Mouse (Mus musculus) lung, embryonic 15.5 days (tissue): ENCODE data around the gene Wfdc12. TPM values are rescaled to one million over a fixed set of nuclear protein-coding genes. Genes with fewer than 3 reads are reported as not detected.
A peak's percentile ranks its signal among the peaks of the same experiment; 100 is the strongest.

ENCODE experiments used
- ATAC-seq: fragments of 200-750 bp; cut with Nextera tagmentation; 2 replicates; pipeline ENCODE4 v1.8.0; 2017; ENCODE audit warnings: moderate number of reproducible peaks, borderline replicate concordance; ENCODE audit not compliant: low FRiP score, low TSS enrichment; ENCODE audit errors: extremely low read depth
- H3K27ac ChIP-seq: fragments of 300-500 bp; sonication (generic); 2 replicates; pipeline ENCODE4 v1.5.1; 2015; ENCODE audit warnings: moderate library complexity, mild to moderate bottlenecking, inconsistent platforms
- H3K27me3 ChIP-seq: fragments of 300-500 bp; sonication (generic); 2 replicates; pipeline ENCODE4 v1.6.1; 2015; ENCODE audit warnings: inconsistent platforms
- H3K36me3 ChIP-seq: fragments of 300-500 bp; sonication (generic); 2 replicates; pipeline ENCODE4 v1.6.1; 2015; ENCODE audit warnings: inconsistent platforms
- H3K4me1 ChIP-seq: fragments of 300-500 bp; sonication (generic); 2 replicates; pipeline ENCODE4 v1.6.1; 2015; ENCODE audit warnings: inconsistent platforms
- H3K4me2 ChIP-seq: fragments of 300-500 bp; sonication (generic); 2 replicates; pipeline ENCODE4 v1.6.1; 2015; ENCODE audit warnings: inconsistent platforms, mild to moderate bottlenecking, moderate library complexity
- H3K4me3 ChIP-seq: fragments of 300-500 bp; sonication (generic); 2 replicates; pipeline ENCODE4 v1.5.1; 2015; ENCODE audit warnings: mild to moderate bottlenecking, inconsistent platforms
- H3K9ac ChIP-seq: fragments of 300-500 bp; sonication (generic); 2 replicates; pipeline ENCODE4 v1.6.1; 2015; ENCODE audit warnings: inconsistent platforms
- H3K9me3 ChIP-seq: fragments of 300-500 bp; sonication (generic); 2 replicates; pipeline ENCODE4 v1.6.1; 2016; ENCODE audit warnings: inconsistent platforms
- WGBS: fragments of 180-500 bp; shearing (Covaris S2); methylation state at CpG from one replicate; pipeline ENCODE4 v1.1.7; 2015; 5-methylcytosine and 5-hydroxymethylcytosine counted together
- polyA plus RNA-seq: library from polyadenylated mRNA; unstranded; fragments of >200 nt; fragmentation: Nextera tagmentation; extraction: Ambion mirVana; gene quantifications from 2 replicates; pipeline ENCODE4 v1.2.1, GENCODE M21; 2015

The Wfdc12 gene
- polyA plus RNA-seq, 1 experiment from 2014 or later = not detected

GRCm38 (mm10) chr2:164150086-164150760 lies 40.2 kb downstream of the Wfdc12 start:
- Histone ChIP-seq H3K4me1 (no peaks in the 10 kb centered on the region), H3K36me3 (peaks cover 29% of the 10 kb centered on the region), H3K27me3 (no peaks in the 10 kb centered on the region), H3K4me2 (no peak overlapping the region), H3K4me3 (no peak overlapping the region), H3K27ac (no peak overlapping the region), H3K9ac (no peak overlapping the region), H3K9me3 (no peaks in the 10 kb centered on the region)
- ATAC-seq = no peak
- 42% methylated on average over 14 of the region's 14 CpGs for WGBS

DNA sequence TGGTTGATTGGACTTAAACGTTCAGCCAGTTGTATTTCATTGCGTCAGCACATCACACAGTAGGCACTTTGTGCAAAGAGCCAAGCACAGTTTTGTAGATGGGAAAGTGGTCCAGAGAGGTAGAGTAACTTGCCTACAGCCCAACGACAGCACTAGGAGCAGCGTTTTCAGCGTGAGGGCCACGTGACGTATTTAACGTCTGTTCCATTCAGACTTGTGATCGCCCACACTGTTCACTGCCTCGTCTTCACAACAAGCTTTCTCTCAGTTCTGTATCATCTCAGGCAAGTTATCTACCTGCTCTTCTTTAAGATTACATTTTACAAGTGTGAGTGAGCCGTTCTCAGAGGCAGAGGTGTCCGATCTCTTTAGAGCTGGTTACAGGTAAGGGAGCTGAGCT lies 43.9 kb downstream of the Wfdc12 start:
- H3K9ac ChIP-seq = no peak overlapping the region
- no peak for ATAC-seq
- H3K4me2 ChIP-seq = no peak overlapping the region
- H3K4me1 ChIP-seq = 0 out of 2 replicates have a peak, but pooled peaks cover 3% of the 10 kb centered on the region
- H3K36me3 ChIP-seq = peaks cover under 1% of the 10 kb centered on the region; the same call in 1 of the 2 replicates
- no peaks in the 10 kb centered on the region for H3K27me3 ChIP-seq
- 92% methylated on average over 12 of the region's 12 CpGs for WGBS
- no peak overlapping the region for H3K27ac ChIP-seq
- H3K4me3 ChIP-seq = no peak overlapping the region
- no peaks in the 10 kb centered on the region for H3K9me3 ChIP-seq

GRCm38 (mm10) chr2:164144541-164144940 lies 45.9 kb downstream of the Wfdc12 start:
- ATAC-seq = no peak
- H3K27ac ChIP-seq = no peak overlapping the region
- WGBS = 73% methylated on average over 10 of the region's 10 CpGs

DNA sequence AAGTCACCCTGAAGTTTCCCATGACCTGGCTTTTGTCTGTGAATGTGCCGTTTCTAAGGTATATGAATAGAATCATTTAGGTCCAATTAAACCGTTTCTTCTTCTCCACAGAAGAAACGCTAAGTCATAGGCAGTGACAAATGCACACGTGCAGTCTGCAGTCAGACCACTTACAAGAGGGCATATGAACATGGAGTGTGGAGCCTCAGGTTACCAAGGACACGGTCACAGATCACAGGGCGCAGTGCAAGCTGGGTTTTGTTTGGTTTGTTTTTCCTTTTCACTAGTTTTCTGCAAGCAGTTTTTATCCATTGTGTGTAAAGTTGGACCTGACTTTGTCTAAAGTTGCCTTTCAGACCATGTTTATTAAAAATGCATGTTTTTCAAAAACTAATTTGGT lies 46.4 kb downstream of the Wfdc12 start:
- Histone ChIP-seq H3K9ac (no peak overlapping the region), H3K27me3 (no peaks in the 10 kb centered on the region), H3K4me3 (no peak overlapping the region), H3K4me2 (no peak overlapping the region), H3K9me3 (no peaks in the 10 kb centered on the region), H3K27ac (no peak overlapping the region), H3K4me1 (0 out of 2 replicates have a peak, but pooled peaks cover 7% of the 10 kb centered on the region), H3K36me3 (no peaks in the 10 kb centered on the region)
- WGBS = 72% methylated on average over 6 of the region's 6 CpGs
- ATAC-seq = no peak

More at GRCm38 (mm10) chr2:164144541-164144940, 45.9 kb downstream of the Wfdc12 start:
- Histone ChIP-seq H3K4me3 (no peak overlapping the region), H3K4me1 (0 out of 2 replicates have a peak, but pooled peaks cover 7% of the 10 kb centered on the region), H3K36me3 (no peaks in the 10 kb centered on the region), H3K4me2 (no peak overlapping the region), H3K9me3 (no peaks in the 10 kb centered on the region), H3K9ac (no peak overlapping the region), H3K27me3 (no peaks in the 10 kb centered on the region)

- 37% methylated on average over 10 of the region's 10 CpGs for WGBS
- no peaks in the 10 kb centered on the region for H3K36me3 ChIP-seq
- H3K9me3 ChIP-seq = no peaks in the 10 kb centered on the region
- H3K9ac ChIP-seq = no peak overlapping the region
- H3K27me3 ChIP-seq = no peaks in the 10 kb centered on the region
- H3K4me3 ChIP-seq = no peak overlapping the region
- no peak overlapping the region for H3K4me2 ChIP-seq
- ATAC-seq = no peak
- 0 out of 2 replicates have a peak, but pooled peaks cover 7% of the 10 kb centered on the region for H3K4me1 ChIP-seq
- H3K27ac ChIP-seq = 0 out of 2 replicates have a peak overlapping the region, but pooled peaks have one; percentile 27
Observed at GRCm38 (mm10) chr2:164142021-164142420, 48.4 kb downstream of the Wfdc12 start.

Other genes with a start within 250 kb of the Wfdc12 start
- gene Ywhab, start 195.6 kb downstream of the Wfdc12 start, polyA plus RNA-seq = 329 and 333 TPM in 2 replicates
- gene Pabpc1l, start 165.2 kb downstream of the Wfdc12 start, polyA plus RNA-seq = 1.2 TPM in 2 replicates
- gene Stk4, start 120.3 kb downstream of the Wfdc12 start, polyA plus RNA-seq = 20.3 and 23.2 TPM in 2 replicates
- gene Tomm34, start 119.4 kb downstream of the Wfdc12 start, polyA plus RNA-seq = 52.3 and 53.0 TPM in 2 replicates
- gene Kcns1, start 19.5 kb downstream of the Wfdc12 start, polyA plus RNA-seq = not detected in 2 replicates
- gene Wfdc5, start 7.9 kb downstream of the Wfdc12 start, polyA plus RNA-seq = not detected in 2 replicates
- not detected in 2 replicates for gene Wfdc15a, start 9.5 kb upstream of the Wfdc12 start, polyA plus RNA-seq
- 0.45 TPM in 1 of 2 replicates, not detected in the other for gene Wfdc15b, start 31.1 kb upstream of the Wfdc12 start, polyA plus RNA-seq
- not detected in 2 replicates for gene Svs2, start 47.9 kb upstream of the Wfdc12 start, polyA plus RNA-seq
- gene Svs3b, start 66.0 kb upstream of the Wfdc12 start, polyA plus RNA-seq = not detected in 2 replicates
- gene Svs4, start 87.9 kb upstream of the Wfdc12 start, polyA plus RNA-seq = not detected in 2 replicates
- not detected in 2 replicates for gene Svs3a, start 98.7 kb upstream of the Wfdc12 start, polyA plus RNA-seq
- gene Svs6, start 126.1 kb upstream of the Wfdc12 start, polyA plus RNA-seq = not detected in 2 replicates
- gene Svs5, start 142.1 kb upstream of the Wfdc12 start, polyA plus RNA-seq = not detected in 2 replicates
- gene Slpi, start 198.5 kb upstream of the Wfdc12 start, polyA plus RNA-seq = 1.4 and 1.6 TPM in 2 replicates
- 9.4 and 10.7 TPM in 2 replicates for gene Rbpjl, start 212.5 kb upstream of the Wfdc12 start, polyA plus RNA-seq
- 41.3 and 42.7 TPM in 2 replicates for gene Matn4, start 214.6 kb upstream of the Wfdc12 start, polyA plus RNA-seq